Mouse (Mus musculus) Muller cell, postnatal 12 days (primary cell): ENCODE results near the gene Ggta1.
A peak's percentile ranks its signal among the peaks of the same experiment; 100 is the strongest.

Experiments
- DNase-seq: peaks from one replicate; pipeline ENCODE4 v3.0.0-alpha.2; 2015; ENCODE audit errors: inconsistent ontology term

Ggta1 gene

DNA sequence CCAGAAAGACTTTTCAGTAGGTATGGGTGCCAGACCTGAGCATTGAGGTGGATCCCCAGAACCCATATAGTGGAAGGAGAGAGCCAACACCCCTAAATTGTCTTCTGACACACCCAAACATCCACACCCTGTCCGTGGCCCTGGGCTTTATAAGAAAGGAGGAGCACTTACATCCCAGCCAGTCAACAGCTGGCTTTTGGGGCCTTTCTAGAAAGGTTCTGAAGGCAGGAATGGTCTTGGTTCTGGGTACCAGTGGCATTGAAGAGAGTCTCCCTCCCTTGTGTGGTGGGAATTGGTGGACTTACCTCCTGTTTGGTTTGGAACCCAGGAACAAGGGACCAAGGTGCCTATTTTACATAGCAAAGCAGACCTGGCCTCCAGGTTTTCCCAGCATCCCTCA, 56.4 kb downstream of the Ggta1 start:
- no peak for DNase-seq

DNA sequence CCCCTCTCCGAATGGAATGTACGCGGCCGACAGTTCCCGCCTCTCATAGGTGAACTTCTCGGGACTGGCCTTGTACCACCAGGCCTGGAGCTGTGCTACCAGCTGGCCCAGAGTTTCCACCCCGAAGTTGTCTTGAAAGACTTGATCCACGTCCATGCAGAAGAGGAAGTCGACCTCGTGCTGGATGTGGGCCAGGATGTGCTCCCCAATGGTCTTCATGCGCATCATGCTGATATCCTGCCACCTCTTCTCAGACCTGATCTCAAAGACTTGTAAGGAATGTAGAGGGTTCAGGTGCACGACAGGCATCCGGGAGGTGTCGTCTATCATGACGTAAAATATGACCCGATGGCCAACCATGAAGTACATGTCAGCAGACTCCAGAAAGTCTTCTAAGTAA, 60.6 kb downstream of the Ggta1 start:
- no peak for DNase-seq

DNA sequence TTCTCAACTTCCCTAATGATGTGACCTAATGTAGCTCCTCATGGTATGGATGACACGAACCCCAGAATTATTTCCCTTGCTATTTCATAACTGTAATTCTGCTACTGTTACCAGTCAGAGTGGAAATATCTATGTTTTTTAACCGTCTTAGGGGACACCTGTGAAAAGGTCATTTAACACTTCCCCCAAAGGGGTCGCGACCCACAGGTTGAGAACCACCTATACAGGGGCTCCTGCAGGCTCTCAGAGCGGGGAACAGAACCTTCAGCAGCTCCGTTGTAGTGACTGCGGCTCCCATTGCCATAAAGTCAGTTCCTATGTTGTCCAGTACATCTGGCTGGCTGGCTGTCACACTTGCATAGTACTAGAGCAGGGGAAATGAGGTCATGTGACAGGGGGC, 62.3 kb downstream of the Ggta1 start:
- DNase-seq: no peak

DNA sequence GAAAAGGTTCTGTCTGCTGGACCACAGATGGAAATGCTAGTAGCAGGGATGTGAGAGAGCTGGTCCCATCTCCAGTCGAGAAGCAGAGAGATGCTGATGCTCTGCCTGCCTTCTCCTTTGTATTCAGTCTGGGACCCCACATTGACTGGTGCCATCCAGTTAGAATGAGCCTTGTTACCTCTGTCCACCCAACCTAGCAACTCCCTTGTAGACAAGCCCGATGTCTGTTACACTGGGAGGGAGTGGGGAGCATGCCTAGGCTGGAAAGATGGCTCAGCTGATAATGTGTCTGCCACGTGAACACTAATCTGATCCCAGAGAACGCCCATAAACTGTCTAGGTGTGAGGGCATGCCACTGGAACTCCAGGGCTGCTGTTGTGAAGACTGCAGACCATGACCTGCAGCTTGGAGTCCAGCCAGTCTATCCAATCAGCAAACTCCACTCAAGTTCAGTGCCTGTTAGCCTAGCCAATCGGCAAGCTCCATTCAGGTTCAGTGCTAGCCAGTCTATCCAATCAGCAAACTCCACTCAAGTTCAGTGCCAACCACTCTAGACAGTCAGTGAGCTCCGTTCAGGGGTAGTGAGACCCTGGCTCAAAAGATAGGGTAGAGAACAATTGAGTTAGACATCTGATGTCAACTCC, 64.7 kb downstream of the Ggta1 start:
- DNase-seq: no peak

DNA sequence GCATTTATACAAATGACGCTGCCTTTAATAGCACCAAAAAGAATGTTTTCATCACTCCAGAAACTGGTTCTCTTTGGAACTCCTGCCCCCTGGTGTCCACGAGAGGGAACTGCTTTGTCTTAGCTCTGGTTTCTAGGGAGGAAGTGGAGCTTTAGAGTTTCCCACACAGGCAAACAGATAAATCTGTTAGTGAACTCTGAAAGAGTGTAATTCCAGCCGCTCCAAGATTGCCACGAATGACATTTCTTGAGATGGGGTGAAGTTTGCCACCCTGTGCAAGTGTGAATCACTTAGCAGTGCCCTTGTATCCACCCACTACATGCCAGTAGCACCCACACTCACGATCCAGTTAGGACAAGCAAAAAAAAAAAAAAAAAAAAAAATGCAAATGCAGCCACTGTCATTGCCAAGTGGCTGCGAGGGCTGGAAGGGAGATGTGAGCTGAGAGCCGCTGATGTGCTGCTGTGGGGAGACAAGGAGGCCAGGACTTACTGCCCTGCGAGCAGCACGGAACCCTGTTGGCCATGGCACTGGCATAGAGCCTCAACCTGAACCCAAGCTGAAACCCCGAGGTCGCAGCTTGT, 65.3 kb downstream of the Ggta1 start:
- peak; percentile 65 for DNase-seq

DNA sequence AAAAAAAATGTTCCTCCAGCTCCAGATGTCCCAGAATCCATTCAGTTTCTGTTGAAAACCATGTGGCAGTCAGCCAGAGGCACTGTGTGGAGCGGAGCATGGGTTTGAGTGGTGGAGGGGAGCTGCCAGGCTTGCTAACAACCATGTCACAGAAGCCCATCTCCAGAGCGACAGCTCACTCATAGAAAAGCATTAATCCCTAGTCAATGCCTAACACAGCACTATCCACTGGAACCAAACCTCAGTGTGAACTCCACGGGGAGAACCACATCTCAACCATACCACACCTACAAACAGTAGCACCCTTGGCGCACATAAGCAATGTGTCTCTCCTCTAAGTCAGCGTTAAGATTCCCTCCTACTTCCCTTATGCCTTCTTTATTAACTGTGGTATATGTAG, 65.9 kb downstream of the Ggta1 start, which contains the start of gene 4930402F06Rik:
Gene 4930402F06Rik, minus strand, starts transcription at position 80 of the 400 bp plus-strand sequence.
- DNase-seq: no peak

DNA sequence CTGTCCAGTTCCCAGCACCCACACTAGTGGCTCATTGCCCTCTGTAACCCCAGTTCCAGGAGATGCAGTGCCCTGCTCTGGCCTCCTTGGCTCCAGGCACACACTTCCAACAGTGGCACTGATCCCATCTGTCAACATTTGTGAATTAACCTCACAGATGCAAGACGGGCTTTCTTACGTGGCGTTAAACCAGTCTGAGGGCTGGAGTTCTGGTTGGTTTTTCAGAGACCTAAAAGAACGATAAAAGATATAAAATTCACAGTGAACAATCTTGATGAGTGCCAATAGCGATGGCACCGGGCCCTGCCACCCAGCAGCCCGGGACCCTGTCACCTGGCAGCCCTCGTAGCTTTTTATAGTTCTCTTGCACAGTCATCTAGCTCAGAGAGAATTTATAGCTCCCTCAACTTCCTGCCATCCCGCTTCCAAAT, 77.6 kb downstream of the Ggta1 start:
- no peak for DNase-seq

DNA sequence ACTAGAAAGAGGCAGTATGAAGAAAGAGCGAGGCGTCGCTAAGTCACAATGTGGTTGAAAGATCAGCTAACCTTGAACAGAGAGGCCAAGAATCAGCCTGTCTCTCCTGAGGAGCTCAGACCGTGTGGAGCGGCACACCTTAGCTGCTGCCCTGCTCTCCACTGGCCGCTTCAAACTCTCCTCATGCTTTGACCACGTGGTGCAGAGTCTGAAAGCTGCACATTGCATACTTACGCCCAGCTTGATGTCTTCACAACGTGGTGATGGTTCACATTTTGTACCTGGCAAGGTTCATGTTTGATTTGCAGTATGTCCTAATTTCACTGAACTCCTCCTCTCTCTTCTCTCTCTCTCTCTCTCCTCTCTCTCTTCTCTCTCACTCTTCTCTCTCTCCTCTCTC, 83.7 kb downstream of the Ggta1 start:
- DNase-seq: no peak

DNA sequence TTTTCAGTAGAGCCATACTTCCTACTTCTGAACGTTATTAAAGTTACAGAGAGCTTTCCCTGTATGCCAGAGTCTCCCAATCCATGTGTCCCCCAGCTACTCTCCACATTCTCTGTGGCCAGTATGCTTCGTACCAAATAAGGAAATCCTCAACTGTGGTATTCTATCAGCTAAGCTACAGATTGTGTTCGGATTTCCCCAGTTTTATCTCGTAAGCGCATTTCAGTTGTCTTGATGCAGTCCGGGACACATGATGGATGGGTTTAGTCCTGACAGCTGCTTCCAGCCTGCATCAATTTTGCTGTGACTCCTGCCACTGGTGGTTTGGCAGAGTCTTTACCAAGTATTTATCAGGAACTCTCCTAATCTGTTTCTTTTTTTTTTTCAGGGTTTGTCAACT, 85.4 kb downstream of the Ggta1 start:
- DNase-seq: no peak

DNA sequence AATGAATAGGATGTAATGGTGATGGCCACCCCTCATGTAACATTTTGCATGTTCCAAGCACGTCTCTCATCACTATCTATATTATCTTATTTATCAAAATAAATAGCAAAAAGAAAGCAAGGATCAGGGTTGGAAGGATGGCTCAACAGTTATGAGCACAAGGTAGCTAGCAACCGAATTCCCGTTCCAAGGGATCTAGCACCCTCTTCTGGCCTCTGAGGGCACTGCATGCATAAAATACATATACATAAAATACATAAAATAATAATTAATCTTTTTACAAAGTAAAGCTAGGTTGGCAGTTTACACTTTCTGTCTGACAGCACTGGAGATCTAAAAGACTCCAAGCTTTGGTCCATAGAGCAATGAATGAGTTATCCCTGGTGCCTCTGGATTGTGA, 90.0 kb downstream of the Ggta1 start:
- DNase-seq: no peak

DNA sequence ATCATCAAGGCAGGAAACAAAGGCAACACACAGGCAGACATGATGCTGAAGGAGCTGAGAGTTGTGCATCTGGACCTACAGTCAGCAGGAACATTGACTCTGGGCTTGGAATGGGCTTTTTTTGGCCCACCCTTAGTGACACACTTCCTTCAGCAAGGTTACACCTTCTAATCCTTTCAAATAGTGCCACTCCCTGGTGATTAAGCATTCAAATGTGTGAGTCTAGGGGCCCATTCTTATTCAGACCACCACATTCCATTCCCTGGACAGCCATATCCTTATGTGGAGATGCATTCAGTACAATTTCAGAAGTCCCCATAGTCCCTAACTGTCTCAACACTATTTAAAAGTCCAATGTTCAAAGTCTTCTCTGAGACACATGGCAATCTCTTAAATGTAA, 92.3 kb downstream of the Ggta1 start:
- DNase-seq: no peak

DNA sequence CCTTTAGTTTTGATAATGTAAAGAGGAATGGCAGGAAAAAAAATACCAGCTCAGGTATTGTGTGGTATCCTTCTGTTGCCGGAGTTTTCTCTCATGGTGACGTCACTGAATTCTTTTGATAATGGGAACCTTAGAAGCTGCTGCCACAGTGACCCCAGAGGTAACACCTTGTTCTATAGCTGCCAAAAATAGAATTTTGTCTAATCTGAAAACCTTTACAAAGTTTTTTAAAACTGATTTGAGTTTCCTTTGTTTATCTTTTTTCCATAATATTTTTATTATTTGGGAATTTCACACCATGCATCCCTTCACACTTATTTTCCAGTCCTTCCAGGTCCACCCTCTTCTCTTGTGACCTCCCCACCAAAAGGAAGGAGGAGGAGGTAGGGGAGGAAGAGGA, 95.4 kb downstream of the Ggta1 start, which contains the start of gene 4930568D16Rik:
Gene 4930568D16Rik, minus strand, starts transcription at position 101 of the 400 bp plus-strand sequence.
- DNase-seq: no peak
